Mouse (Mus musculus) embryo, embryonic 10 days (tissue): ENCODE data around the gene 6430531B16Rik.

Experiments used
- DNase-seq: peaks from one replicate; pipeline ENCODE4 v3.0.0-alpha.2; 2015; ENCODE audit warnings: low spot score

Gene 6430531B16Rik

GRCm38 (mm10) chr7:139970216-139970919 lies 8.2 kb downstream of the 6430531B16Rik start:
- no peak for DNase-seq

- DNase-seq = peak; percentile 86
These were observed 9.0 kb downstream of the 6430531B16Rik start for GRCm38 (mm10) chr7:139969348-139970130.

- DNase-seq = no peak
These were observed 10.1 kb downstream of the 6430531B16Rik start for GRCm38 (mm10) chr7:139968428-139968827.

- no peak for DNase-seq
These were observed 11.4 kb downstream of the 6430531B16Rik start for GRCm38 (mm10) chr7:139967175-139967574.

- DNase-seq = no peak
These were observed 14.7 kb downstream of the 6430531B16Rik start for GRCm38 (mm10) chr7:139963814-139964213.

GRCm38 (mm10) chr7:139961141-139961540 lies 17.4 kb downstream of the 6430531B16Rik start:
- DNase-seq = no peak

- no peak for DNase-seq
These were observed 20.6 kb downstream of the 6430531B16Rik start for GRCm38 (mm10) chr7:139957958-139958357.

- DNase-seq = no peak
These were observed 21.1 kb downstream of the 6430531B16Rik start for GRCm38 (mm10) chr7:139957437-139957836.

- no peak for DNase-seq
These were observed 21.9 kb downstream of the 6430531B16Rik start for GRCm38 (mm10) chr7:139956658-139957057.

- no peak for DNase-seq
These were observed 23.1 kb downstream of the 6430531B16Rik start for GRCm38 (mm10) chr7:139955505-139955904.

GRCm38 (mm10) chr7:139951991-139952633 lies 26.4 kb downstream of the 6430531B16Rik start:
- peak; percentile 33 for DNase-seq

- peak; percentile 52 for DNase-seq
These were observed 27.5 kb downstream of the 6430531B16Rik start for GRCm38 (mm10) chr7:139951079-139951478.

- peak; percentile 50 for DNase-seq
These were observed 28.1 kb downstream of the 6430531B16Rik start for GRCm38 (mm10) chr7:139950283-139950971.

GRCm38 (mm10) chr7:139949893-139950282 lies 28.7 kb downstream of the 6430531B16Rik start:
- peak; percentile 78 for DNase-seq

GRCm38 (mm10) chr7:139946032-139946431 lies 32.5 kb downstream of the 6430531B16Rik start:
- DNase-seq = no peak

- no peak for DNase-seq
These were observed 33.0 kb downstream of the 6430531B16Rik start for GRCm38 (mm10) chr7:139945516-139945915.

GRCm38 (mm10) chr7:139944291-139945240 lies 34.0 kb downstream of the 6430531B16Rik start:
- no peak for DNase-seq

GRCm38 (mm10) chr7:139943674-139944281 lies 34.8 kb downstream of the 6430531B16Rik start, which contains the start of gene Utf1:
TSS of gene Utf1 (plus strand) at chr7:139943789.
- peak; percentile 59 for DNase-seq

GRCm38 (mm10) chr7:139940476-139941209 lies 37.9 kb downstream of the 6430531B16Rik start:
- no peak for DNase-seq

GRCm38 (mm10) chr7:139937810-139938209 lies 40.7 kb downstream of the 6430531B16Rik start:
- DNase-seq = no peak
